Mouse (Mus musculus) small intestine, adult 2 months (tissue): ENCODE measurements around the gene Slc6a16.

ENCODE experiments used
- CTCF ChIP-seq: fragments of 200-500 bp; IDR thresholded peaks from 2 replicates; pipeline ENCODE4 v1.5.1; 2012; ENCODE audit warnings: low read depth, mild to moderate bottlenecking, control low read depth, inconsistent platforms, low read length, moderate library complexity, mixed read lengths; ENCODE audit not compliant: insufficient replicate concordance, insufficient read length; ENCODE audit errors: extremely low read depth
- POLR2A ChIP-seq: fragments of 200-500 bp; IDR thresholded peaks from 2 replicates; pipeline ENCODE4 v1.6.1; 2012; ENCODE audit warnings: low read depth, mild to moderate bottlenecking, control low read depth, inconsistent platforms, low read length, moderate library complexity

DNA sequence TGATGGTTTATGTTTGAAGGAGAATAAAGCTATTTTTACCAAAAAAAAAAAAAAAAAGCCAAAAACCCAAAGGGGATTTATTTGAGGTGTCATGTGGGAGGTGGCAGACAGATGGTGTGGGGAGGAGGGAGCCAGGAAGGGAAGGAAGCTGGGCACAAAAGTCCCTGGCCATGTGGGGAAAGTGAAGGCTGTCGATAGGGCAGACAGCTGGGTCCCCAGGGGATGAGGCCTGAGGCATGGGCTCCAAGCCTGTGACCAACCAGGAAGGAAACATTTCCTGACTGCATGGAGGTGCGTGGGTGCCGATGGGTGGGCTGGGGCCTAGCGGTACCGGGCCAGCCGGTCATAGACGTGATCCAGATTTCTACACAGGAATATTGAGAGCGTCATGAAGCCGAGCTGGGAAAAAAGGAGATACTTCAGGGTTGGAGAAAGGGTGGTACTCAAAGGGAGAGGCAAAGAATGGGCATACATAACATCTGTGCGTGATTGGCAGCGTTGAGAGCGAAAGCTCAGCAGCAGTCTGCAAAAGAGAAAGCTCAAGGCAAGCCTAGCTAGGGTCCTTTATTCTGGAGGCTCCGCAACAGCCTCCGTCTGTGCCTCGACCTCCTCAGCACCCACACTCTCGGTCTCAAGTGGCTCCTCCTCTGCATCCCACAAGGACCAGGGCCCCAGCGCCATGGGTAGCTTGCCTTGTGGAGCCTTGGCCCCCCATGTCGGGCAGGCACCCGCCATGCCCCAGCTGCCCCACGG lies 7.1 kb upstream of the Slc6a16 start:
- no peak for TF ChIP-seq CTCF
- no peak for TF ChIP-seq POLR2A
